Mouse (Mus musculus) cerebellum, adult 11-12 months (tissue): ENCODE measurements at regions not wholly inside any gene's neighbourhood (a gene's known extent, or its start where the extent isn't known, plus 50 kb on each side); places are given as distances from the start of the nearest gene placed in this dataset.

ENCODE experiments used
- DNase-seq: peaks from one replicate; pipeline ENCODE4 v3.0.0; 2022

DNA sequence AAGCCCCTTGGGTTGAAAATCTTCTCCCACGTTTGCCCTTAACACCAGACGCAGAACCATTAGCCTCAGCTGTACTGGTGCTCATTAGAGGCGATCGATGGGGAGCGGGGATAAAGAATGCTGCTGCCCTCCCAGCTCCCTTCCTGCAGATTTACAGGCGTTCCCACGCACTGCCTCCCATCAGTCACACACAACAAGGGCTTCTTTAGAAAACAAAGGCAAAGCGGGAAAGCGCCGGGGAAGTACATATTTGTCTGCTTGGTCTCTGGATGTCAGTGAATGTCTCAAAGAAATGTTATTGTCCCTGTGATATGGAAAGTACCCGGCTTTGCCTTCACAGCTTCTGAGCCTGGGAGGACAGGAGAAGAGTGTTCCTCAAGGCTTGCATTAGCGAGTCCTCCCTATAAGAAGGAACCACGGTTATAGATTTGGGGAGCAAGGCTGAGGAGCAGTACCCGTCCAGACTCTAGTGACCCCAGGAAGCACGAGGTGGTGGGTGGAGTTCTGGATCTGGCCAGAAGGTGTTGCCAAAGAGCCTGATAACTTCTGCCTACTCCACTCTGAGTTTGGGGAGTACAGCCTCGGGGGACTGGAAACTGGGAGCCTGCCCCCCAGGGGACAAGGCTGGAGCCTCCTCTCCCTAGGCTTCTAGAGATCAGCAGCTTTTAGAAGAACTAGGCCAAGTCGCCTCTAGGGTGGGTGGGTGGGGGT lies 173.0 kb upstream of the Mki67 start:
- DNase-seq, result no peak

DNA sequence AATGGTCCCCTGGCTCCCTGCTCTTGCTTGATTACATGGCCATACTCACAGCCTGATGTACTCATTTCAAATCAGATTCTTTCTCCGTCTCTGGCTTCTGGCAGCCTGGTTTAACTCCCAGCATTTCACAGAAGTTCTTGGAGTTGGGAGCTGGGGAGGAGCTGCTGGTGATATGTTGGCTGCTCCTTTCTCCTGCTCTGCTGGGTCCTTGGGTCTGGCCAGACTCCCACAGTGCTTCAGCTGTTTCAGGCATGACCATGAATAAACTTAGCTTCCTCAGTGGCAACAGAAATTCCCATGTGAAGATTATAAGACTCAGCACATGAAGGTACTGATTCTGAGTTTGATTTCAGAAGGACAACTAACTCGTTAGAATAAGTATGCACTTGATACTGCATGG lies 182.7 kb upstream of the Mki67 start:
- DNase-seq, result no peak

- no peak for DNase-seq
Observed at GRCm38 (mm10) chr7:135899765-135900164, 183.6 kb upstream of the Mki67 start.

DNA sequence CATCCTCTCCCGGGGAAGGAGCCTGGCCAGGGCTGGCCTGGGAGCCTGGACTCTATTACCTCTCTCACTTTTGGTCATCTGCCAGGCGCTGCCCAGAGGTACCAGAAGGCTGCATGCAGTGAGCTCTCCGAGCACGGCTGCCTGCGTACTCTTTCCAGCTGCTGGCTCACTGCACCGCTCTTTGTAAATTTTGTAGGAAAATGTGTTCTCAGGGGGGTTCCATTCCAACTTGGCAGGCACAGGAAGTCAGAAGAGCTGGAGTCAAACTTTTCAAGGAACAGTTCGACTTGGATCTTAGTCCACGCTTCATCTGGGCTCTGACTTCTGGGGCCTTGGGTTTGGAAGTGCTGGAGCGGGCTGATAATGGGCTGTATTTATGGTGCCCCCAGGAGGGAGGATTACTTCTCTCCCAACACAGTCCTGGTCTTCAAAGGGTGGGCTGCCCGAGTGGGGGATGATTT lies 184.7 kb upstream of the Mki67 start:
- DNase-seq, result no peak

GRCm38 (mm10) chr7:135902106-135903055 lies 186.2 kb upstream of the Mki67 start:
- no peak for DNase-seq

- no peak for DNase-seq
Observed at GRCm38 (mm10) chr7:135911376-135911775, 195.2 kb upstream of the Mki67 start.

- DNase-seq, result no peak
Observed at GRCm38 (mm10) chr7:135913923-135914634, 197.9 kb upstream of the Mki67 start.

- no peak for DNase-seq
Observed at GRCm38 (mm10) chr7:135923876-135924275, 207.7 kb upstream of the Mki67 start.

GRCm38 (mm10) chr7:135924641-135925040 lies 208.5 kb upstream of the Mki67 start:
- DNase-seq, result no peak

- DNase-seq, result no peak
Observed at GRCm38 (mm10) chr7:135930091-135930490, 213.9 kb upstream of the Mki67 start.

DNA sequence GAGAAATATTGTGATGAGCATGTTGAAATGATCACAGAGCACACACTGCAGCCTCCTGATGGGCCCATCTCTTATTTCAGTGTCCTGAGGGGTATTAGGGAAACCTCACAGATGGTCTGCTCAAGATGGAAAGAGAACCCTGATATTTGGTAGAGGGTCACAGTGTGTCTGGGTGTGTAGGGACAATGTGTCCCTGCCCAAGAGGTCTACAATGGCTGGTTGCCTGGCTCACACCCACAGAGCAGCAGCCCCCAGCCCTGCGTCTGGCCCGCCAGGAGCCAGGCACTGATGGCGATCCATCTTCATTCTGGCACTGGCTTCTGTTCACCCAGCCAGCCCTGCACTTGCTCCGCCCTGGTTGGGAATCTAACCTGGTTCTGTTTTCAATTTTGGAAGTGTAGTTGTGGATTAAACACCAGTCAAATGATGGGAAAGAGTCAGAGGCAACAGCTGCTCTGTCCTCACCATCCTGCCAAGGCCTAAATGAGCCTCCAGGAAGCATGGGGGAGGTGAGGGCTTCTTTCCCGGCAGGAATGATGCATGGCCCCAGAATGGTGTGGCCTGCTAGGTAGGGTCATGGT lies 216.5 kb upstream of the Mki67 start:
- DNase-seq, result peak; percentile 2

DNA sequence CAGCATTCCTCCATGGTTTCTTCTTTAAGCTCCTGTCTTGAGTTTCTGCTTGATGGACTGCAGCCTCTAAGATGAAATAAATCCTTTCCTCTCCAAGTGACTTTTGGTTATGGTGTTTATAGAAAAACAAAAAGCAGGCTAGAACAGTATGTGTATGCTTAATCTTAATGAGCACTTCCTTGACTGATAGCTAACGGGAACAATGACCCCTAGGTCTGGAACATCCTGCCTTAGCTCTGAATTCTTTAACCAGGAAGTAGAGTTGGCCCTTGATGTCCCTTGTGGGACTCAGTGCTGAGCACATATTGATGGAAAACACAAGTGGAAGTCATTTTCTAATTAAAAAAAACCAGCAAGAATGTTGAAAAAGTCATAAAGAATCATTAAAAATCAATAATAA lies 219.0 kb upstream of the Mki67 start:
- DNase-seq, result no peak

- DNase-seq, result no peak
Observed at GRCm38 (mm10) chr7:135937465-135937864, 221.3 kb upstream of the Mki67 start.

DNA sequence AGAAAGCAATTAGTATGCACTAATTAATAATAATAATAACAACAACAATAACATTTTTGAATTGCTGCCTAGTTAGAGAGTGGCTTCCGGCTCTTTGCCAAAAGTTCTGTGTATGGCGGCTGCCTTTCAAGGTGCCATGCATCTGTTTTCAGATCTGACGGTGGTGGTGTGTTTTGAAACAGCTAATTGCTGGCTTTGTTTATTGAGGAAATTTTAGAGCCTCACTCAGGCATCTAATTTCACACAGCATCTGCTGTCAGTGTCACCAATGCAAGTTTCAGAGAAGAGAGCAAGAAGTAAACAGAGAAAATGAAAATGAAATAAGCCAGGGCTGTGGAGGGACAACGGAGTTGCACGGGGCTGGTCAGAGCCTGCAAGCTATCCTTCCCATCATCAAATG lies 223.2 kb upstream of the Mki67 start:
- DNase-seq, result no peak

DNA sequence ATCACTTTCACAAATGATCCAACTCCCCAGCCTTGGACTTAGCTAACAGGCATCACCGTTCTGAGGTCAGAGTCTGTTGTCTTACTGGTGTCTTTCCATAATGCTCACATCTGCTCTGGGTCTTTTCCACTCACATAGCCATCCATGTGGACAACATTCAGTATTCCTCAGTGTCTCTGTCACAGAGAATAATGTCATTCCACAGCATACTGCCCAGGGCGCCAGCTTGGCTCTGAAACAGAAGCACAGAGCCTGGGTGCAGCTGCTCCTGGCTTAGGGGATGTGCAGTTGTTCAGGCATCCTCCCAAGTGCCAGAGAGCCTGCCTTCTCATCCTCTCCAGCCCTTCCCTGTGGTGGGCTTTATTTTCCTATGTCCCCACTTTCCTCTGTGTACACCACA lies 226.7 kb upstream of the Mki67 start:
- DNase-seq, result no peak

DNA sequence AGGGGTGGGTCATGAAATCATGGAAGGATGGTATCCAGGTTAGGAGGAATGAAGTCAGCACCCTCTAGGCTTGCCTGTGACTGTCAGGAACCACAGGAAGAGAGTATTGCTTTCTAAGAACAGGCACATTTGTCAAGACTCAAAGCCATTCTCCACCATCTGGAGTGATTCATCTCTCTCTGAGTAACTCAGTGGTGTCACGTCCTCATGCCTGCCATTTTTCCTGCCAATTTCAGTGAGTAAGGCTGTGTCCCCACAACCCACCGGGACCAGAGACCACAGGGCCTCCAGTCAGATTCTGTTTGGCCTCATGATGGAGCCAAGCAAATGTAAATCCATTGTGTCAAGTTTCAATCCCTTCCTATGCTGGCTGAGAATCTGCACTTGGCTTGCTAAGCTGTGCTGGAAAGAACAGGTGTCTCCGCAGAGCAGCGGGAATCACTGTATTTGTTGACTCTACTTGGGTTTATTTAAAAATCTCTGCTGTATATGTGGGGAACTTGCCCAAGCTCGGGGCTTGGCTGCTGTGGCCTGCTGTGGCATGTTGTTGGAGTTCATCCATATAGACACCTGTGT lies 230.0 kb upstream of the Mki67 start:
- DNase-seq, result no peak

- DNase-seq, result peak; percentile 88
Observed at GRCm38 (mm10) chr7:135961026-135961425, 244.9 kb upstream of the Mki67 start.

DNA sequence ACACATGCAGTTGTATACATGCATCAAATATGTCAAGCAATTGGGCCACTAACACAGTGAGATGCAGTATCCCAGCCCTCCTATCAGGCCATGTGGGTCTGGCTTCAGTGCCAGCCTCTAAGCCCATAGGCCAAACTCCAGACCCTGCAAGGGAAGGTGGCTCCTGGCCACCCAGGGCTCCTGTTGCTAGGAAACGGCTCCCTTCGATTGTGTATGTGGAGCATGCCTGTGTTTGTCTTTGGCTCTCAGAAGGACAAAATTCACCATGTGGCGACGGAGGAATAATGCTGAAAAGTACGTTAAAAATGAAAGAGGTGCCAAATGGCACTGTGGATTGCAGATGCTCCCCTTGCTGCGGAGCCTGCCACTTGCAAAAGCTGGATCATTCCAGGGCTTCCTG lies 249.4 kb upstream of the Mki67 start:
- no peak for DNase-seq

- no peak for DNase-seq
Observed at GRCm38 (mm10) chr7:135966231-135966630, 250.1 kb upstream of the Mki67 start.

- DNase-seq, result no peak
Observed at GRCm38 (mm10) chr7:135968638-135969037, 252.5 kb upstream of the Mki67 start.

DNA sequence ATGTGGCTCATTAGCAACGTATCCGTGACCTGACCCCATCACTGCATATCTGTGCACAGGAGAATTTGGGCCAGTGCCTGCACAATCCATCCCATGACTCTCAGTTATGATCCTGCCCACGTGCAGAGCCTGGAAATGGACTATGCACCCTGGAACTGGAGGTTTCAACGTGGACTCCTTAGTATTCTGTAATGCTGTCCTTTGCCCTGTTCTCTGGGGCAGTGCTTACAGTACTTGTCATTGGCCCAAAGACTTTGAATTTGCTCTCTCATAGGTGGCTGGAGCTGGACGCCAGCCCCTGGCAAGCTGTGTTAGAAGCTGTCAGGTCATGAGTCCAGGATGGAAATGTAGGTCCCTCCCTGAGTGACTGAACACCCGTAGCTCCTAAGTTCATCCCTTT lies 269.9 kb upstream of the Mki67 start:
- DNase-seq, result no peak

DNA sequence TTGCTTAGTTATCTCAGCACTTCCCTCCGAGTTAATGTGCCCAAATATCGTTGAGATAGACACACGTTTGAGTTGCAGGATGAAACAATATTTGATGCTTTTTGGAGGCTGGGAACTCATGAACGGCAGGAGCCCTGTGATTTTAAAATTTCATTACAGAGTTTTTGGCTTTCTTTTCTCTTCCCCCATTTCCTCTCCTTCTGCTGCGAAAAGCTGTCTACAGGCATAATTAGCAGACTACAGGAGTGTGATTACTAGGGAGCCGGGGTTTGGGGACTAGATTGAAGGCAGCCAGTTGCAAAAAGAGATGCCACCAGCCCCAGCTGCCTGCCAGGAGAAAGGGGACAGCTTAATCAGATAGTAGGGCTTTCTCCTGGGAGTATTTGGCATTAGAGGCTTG lies 274.2 kb upstream of the Mki67 start:
- no peak for DNase-seq

DNA sequence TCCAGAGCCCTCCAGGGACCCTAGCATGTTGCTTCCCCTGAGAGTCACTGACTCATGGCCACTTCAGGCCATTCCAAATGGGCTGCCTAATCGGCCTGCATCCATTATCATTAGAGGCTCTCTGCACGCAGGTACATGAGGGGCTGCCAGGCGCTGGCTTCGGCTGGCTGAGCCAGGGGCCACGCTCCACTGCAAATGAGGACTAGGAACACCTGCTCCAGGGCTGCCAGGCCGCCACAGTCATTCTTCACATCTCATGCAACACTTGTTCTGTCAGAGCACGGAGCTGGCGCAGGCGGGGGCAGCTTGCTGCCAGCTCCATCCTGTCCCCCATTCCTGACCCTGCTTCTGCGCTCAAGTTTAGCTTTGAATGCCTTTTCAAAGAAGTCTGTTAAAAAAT lies 280.7 kb upstream of the Mki67 start:
- DNase-seq, result no peak
